Mouse (Mus musculus) hematopoietic stem cell, adult 5-6 weeks (primary cell): Measurements from ENCODE around the gene Zfp329. TPM values are rescaled to one million over a fixed set of nuclear protein-coding genes. Genes with fewer than 3 reads are reported as not detected.
A peak's percentile ranks its signal among the peaks of the same experiment; 100 is the strongest.

Experiments
- ATAC-seq, 2 experiments: fragments of 125-278 bp in 1 of 2; replicated peaks in 1 of 2; 2 replicates each; pipeline ENCODE4 v1.8.0; 2016 to 2017; ENCODE audit warnings: inconsistent platforms in 2 of 2, mild to moderate bottlenecking in 2 of 2, moderate number of reproducible peaks in 2 of 2, low read depth in 1 of 2, moderate TSS enrichment in 1 of 2; ENCODE audit not compliant: low FRiP score in 2 of 2, poor library complexity in 2 of 2, severe bottlenecking in 2 of 2, insufficient read depth in 1 of 2, low TSS enrichment in 1 of 2
- total RNA-seq: library from RNA; stranded (forward); fragments of 172-1452, 232-1000 nt; gene quantifications from 2 replicates; pipeline ENCODE4 v1.2.3, GENCODE M21; 2017

Zfp329 gene
- 11.1 and 16.3 TPM in 2 replicates for total RNA-seq

DNA sequence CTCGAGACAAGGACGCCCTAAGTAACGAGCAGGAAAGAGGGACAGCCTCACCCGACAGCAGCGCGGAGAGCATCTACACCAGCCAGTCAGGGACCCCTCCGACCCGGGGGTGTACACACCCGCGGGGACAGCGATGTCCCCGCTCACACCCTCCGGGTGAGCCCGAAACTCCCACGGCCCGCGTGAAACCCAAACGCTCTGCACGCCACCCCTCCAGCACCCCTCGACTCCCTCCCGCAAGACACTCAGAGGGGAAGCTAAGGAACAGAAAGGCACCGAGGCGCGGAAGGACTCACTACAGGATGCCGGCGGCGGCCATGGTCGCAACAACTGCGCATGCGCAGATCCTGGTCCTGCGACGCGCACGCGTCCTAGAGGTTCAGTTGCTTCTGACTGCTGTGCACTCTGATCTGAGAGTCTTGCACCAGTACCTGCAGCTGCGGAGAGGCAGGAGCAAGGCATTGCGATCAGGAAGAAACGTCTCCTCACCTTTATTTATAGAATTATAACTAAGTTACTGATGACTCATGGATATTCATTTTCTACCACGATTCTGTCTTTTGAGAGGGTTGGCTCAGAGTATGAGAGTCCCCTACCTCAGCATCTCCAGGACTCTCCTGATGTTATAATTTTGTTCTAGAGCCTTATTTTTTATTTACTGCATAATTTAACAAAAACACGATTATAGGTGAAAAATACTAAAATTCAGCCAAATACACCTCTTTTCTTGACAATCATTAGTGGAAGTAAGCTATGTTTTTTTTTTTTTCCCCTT is at the start of gene Zfp329:
Zfp329 (minus strand) TSS at position 338 of the 775 bp plus-strand sequence.
- ATAC-seq, result peak; percentile 99 to 100

DNA sequence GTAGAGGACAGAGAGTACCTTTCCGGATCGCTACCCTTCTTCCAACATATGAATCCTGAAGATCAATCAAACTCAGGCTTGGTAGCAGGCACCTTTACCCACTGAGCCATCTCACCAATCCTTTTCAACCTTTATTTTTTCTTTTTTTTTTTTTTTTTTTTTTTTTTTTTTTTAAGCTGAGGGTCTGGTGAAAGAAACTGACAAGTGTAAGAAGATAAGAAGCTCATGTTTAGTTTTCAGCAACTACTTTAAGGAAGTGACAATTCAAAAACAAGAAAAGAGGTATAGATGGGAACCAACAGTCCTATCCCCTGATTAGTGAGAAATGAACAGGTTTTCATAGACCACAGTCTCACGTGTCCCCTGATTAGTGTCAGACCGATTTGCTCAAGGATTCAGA is 17.1 kb upstream of the Zfp329 start:
- ATAC-seq, result no peak

DNA sequence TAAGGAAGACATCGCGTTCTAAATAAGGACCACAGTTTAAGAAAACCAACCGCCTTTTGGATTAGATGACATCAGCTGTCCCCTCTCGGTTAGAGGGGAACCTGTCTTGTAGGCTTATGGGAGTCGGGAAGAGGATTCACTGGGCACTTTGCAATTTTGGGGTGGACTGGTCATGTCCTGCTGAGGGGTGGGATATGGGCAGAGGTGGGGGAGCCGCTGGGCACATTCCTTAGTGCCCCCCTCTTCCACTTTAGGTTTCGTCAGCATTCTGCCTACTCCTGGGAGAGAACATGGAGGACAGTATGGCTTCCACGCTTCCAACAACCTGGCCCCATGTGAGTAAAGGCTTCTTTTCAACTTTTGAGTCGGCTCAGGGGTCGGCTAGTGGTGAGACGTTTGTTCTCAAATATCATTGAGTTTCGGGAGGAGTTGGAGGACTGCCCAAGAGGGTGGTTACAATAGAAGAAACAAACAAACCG is 16.6 kb upstream of the Zfp329 start:
- ATAC-seq, result peak; percentile 12 to 31

DNA sequence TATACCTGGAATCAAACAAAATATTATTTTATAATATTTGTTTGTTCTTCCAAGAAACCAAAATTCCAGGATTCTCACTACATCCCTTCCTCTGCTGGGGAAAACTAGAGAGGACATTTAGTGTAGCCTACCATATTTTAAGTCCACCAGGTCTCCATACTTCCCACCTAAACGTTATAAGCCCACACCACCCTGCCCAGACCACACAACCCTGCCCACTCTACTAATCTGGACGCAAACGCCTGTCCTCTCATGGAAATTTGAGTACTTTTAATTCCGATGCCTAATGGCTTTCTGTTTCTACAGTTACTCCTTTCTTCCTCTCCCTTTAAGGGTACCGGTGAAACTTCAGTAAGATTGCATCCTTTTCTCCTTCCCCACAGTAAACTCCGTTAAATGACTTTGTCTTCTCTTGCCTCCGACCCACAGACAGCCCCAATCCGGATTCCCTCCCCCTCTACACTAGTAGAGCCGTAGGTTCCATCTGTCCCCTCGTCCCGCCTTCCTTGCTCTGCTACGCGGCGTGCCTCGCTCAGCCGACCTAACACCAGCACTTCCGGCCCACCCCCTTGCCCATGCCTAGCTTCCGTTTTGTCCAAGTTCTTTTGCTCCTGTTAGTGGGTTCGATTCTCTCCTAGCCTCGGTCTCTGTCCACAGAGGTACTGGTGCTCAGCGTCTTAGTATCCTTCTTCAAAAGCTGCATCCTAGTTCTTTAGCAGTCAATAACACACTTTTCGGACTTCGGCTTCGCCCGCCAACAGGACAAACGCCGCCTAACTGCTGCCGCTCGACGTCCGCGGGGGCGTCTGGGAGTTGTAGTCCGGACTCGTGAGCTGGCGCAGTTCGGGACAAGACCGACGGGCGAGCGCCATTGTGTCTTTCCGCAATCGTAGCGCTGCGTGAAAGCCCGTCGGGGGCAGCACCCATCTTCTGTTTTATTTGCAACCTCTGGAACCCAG is 15.8 kb upstream of the Zfp329 start, which contains the start of gene Zfp110:
Zfp110 (plus strand) TSS at position 600 of the 959 bp plus-strand sequence.
- ATAC-seq, result peak; percentile 98

DNA sequence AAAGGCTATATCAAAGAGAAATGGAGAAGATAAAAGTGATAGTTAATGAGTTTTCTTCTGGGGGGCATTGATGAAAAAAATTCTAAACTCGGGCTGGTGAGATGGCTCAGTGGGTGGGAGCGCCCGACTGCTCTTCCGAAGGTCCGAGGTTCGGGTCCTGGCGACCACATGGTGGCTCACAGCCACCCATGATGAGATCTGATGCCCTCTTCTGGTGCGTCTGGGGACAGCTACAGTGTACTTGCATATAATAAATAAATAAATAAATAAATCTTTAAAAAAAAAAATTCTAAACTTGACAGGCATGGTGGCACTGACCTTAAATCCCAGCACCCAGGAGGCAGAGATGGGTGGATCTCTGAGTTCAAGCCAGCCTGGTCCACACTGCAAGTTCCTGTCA is 3.1 kb downstream of the Zfp329 start:
- no peak for ATAC-seq

DNA sequence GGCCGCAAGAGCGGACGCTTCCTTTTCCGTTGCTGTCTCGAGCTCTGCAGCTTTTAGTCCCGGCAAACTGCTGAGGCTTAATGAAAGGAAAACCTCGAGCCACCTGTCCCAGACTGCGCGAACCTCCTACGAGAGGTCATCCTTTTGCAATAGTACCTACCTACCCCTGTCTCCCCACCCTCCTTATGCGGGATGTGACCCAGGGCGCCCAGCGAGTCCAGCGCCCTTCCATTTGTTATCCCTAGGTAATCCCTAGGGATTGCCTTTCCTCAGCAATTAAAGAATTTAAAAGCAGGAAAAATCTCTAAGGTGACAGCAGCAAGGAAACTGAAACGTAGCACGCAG is 15.0 kb downstream of the Zfp329 start:
- ATAC-seq, result no peak

DNA sequence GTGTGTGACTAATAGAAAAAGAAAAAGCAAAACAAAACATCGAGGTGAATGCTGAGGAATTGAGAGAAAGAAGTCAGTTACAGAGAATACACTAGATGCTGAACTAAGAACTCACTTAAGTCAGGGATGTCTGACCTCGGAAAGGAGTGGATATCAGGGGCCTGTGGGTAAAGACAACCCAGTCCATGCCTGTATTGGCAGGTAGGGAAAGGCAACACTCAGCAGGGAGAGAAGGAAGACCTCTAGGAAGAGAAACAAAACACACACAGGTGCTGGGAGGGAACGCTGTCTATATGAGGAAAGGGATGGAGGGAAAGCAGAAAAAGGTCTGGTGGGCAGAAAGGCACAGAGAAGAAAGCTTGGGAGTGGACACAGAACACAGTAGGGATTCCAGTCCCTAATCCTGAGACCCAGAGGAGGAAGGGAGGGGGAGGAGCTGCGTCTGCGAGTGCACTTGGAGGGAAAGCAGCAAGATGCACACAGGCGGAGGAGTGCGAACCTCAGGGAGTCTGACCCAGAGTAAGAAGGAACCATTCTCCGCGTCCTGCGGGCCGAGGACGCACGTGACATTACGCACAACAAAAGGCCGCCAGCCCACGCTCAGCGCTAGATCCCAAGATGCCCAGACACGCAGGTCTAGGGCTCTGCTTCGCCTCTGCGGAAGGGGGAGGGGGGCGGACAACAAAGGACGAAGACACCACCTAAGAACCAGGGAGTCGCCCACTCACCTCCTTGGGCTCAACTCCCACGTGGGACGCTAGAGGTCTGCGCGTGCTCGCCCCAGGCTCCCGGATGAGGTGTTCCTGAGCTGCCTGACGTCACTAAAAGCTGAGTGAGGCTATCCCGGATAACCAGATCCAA is 15.6 kb downstream of the Zfp329 start, which contains the start of gene Zscan18:
Zscan18 (minus strand) TSS at position 770 of the 861 bp plus-strand sequence.
- peak; percentile 86 to 98 for ATAC-seq

DNA sequence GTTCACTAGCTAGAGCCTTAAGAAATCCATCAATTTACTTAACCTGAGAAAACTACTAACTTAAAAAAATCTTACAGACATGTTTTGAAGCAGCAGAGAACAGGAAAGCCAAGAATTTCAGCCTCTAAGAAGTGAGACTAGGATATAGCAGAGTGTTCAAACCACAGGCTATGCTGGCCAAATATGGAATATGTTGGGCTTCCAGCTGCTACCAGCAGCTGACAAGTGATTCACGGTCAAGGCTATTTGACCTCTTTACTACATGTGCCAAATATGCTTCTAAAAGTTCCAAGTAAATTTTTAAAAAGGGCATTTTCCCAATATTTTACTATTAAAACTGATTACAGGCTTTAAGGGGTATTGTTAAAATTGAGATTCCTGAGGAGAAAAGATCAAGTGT is 19.1 kb downstream of the Zfp329 start:
- no peak for ATAC-seq

DNA sequence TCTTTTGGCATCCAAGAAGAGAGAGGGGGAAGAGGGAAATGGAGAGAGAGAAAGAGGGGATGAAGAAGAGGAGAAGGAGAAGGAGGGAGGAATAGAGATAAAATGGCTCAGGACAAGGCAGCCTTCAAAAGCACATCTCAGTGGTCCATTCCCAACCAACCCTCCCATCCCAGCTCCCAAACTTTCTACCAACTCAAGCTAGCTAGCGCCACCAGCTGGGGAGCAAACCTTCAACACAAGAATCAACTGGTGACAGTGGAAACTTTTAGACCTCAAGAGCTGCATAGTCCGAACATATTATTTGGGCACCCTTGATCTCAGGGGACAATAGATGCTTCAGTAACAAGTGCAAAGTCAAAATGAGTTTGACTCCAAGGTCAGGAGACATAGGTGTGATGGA is 20.7 kb downstream of the Zfp329 start:
- ATAC-seq, result no peak

DNA sequence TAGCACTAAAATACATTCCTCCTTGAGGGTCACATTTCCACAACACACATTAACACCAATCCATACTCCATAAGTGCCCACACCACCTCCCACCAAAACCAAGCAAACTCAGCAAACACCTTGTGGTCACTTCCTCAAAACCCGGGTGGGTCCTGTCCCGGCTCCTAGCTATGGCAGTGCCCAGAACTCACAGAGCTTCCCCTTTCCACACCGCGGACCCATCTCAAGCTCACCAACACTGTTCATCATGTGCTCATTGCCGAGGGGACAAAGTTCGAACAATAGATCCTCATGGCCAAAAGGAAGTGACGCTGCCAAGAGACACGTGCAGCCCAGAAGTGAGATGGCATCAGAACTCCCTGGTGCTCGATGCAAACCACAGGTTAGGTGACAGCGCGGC is 26.0 kb downstream of the Zfp329 start:
- ATAC-seq, result peak; percentile 84 to 92

DNA sequence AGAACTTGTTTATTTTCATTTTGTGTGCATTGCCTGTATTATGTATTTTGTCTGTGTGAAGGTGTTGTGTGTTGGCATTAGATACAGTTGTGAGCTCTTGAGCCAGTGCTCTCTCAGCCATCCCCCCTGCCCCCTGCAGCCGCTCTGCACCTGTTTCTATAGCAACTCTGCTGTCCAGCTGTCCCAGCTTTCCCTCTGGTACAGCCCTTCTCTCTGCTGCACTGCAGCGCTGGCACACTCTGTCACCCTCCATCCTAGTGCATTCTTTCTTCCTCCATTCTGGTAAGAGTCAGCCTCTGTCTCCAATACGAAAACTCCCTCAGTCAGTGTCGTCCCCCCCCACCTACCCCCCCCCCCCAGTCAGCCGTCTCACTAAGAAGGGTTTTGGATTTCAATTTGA is 30.6 kb downstream of the Zfp329 start:
- ATAC-seq, result no peak

DNA sequence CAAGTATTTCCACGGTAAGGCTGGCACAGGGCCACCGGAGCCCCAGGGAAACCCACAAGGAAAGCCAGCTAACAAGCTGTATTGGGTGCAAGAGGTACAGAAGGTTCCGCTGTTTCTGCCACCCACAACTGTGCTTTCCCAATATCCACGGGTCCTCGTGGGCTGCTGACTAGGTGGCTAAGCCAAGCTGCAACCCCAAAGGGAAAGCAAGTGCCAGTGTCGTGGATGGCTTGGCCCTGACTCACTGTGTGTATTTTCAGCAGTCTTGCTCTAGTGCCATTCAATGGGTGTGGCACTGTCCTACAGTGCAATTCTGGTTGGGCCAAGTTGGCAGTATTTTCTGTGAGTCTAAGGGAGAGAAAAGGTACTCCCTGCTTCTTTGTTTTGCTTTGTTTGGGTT is 31.3 kb downstream of the Zfp329 start:
- ATAC-seq, result no peak

DNA sequence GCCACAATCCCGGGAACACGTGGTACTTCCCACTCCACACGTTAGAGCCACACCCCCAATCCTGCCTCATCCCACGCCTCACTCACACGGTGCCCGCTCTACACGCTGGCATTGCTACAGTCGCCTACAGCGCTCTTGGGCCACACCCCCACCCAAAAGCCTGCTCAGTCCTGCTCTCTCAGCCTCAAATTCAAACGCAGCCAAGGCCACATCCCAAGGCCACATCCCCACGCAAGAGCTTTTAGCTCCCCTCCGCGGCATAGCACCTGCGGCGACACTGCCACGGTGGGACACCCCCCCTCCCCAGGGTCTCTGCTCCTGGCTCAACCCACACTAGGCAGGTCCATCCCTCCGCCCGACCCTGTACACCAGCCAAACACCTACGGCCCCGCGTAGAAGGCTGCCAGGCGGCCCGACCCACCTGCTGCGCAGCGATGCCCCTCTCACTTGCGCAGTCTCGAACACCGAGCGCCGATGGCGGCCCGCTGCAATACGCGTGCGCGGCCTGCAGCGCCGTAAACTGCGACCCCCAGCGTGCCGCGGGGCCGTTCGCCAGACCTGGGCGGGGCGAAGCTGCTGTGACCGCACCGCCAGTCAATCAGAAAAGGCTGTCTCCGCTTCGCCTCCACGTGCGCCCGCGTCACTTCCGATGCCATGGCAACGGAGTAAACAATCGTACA is 38.4 kb downstream of the Zfp329 start:
- peak; percentile 71 to 96 for ATAC-seq

DNA sequence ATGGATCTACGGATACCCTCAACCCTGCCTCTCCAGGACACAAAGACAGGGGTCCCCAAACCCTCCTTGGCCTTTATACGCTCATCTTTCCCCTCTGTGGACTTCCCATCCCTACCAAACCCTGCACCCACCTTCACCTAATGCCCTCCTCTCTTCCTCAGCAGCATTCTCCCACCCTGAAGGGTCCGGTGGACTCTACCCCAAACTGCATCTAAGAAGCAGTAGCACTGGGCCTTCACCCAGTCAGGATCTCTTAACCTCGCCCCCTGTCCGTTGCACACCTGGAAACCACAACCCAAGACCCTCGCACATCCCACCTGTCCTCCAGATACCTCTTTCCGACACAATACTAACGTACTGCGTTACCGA is 38.9 kb downstream of the Zfp329 start:
- ATAC-seq, result 0 out of 4 replicates have a peak, but pooled peaks of 1 of the 2 experiments have one; percentile 1

DNA sequence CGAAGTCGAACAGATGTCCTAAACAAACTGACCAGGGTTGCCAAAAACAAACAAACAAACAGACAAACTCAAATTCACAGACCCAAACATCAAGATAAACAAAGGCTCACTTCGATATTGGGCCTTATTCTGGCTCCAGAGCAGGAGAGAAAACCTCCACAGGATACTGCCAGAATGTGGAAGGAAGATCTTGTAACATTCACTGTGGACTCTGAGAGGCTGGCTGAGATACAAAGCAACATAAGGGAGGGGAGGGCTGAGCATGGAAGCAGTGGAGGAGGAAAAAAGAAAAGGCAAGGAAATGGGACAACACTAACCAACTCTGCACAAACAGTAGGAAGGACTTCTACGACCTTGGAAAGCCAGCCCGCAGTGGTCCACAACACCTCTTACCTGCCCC is 39.5 kb downstream of the Zfp329 start:
- ATAC-seq, result no peak

DNA sequence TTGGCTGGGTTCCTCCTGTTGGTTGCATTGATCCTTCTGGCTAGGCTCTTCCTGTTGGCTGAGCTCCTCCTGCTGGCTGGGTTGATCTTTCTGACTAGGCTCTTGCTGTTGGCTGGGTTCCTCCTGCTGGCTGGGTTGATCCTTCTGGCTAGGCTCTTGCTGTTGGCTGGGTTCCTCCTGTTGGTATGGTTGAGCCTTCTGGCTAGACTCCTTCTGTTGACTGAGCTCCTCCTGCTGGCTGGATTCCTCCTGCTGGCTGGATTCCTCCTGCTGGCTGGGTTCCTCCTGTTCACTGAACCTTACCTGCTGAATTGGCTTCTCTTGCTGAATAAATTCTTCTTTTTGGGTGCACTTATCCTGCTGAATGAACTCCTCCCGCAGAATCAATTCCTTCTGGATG is 44.1 kb downstream of the Zfp329 start:
- no peak for ATAC-seq

DNA sequence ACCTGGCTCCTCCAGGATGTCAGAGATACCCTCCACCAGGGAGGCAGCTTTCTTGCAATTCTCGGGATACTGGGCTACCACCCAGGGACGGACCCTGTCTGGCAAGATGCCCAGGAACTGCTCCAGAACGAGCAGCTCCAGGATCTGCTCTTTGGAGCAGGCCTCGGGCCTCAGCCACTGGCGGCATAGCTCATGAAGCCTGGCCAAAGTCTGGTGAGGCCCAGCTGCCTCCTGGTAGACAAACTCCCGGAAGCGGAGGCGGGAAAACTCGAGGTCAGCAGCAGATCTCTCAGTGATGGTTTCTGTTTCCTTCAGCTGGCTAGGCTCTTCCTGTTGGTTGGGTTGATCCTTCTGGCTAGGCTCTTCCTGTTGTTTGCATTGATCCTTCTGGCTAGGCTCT is 44.5 kb downstream of the Zfp329 start:
- ATAC-seq, result no peak
